Mouse (Mus musculus) heart, postnatal 10 days (tissue): ENCODE data around the gene St3gal2. TPM values are rescaled to one million over a fixed set of nuclear protein-coding genes. Genes with fewer than 3 reads are reported as not detected.

Experiments
- DNase-seq, 2 experiments: peaks; one replicate each; pipeline ENCODE4 v3.0.0; 2021
- intact Hi-C: fragments of 180-260 bp; cut with DNase I; formaldehyde crosslinking; loops from one replicate; pipeline ENCODE4 v1.15.1; 2025
- total RNA-seq, 2 experiments: library from RNA; stranded (reverse); gene quantifications; 2 replicates each; pipeline ENCODE4 v1.2.3; 2021

Gene St3gal2
- 10 to 100 TPM; 34.4 to 45.3 TPM for total RNA-seq

DNA sequence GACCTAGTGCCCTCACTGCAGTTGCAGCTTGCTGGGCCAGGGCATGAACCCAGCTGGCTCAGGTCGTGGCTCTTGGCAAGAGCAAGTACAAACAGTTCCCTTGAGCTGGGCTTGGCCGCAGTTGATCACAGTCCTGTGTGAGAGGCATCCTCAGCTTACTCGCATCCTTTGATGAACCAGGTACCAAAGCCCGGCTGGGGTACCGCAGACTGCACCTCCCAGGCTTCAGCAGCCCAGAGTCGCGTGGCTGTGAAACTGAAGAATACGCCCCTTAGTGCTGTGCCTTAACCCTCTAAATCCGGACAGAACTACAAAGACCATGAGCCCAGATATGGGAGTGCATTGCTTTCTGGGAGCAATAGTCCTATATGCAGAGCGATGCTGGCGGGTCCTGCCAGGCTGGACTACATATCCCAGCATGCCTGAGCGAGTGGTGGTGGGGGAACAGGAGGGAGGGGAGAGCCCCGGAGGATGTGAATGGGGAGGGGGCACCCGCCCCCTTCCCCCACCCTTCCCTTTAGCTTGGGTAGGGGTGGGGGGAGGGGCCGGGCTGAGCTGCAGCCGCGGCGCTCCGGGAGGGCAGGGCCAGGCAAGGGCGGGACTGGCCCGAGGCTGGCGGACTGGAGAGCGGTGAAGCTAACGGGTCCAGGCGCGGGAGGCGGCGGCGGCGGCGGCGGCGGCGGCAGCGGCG is at the start of gene St3gal2:
Gene St3gal2 (plus strand): TSS at position 582 of the 691 bp plus-strand sequence.
- intact Hi-C loops = loop anchor here (1.0 kb wide), 2 partner anchors 10 to 46 kb away; no protein-coding TSS in a partner anchor

DNA sequence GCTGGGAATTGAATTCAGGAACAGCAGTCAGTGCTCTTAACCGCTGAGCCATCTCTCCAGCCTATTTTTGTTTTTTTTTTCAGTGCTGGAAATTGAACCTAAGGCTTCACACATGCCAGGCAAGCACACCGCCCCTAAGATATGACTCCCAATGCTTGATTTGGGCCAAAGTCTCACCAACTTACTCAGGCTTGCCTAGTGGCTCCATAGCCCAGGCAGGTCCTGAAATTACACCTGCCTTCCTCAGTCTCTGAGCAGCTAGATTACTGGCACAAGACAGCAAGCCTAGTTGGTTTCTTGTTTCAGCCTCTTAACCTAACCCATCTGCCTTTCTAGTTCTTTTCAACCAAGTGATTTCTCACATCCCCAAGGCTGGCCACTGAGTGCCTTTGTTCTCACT is 49.2 kb upstream of the St3gal2 start:
- DNase-seq = no peak
- intact Hi-C loops = no loop called here

More for the DNA sequence above, at the start of gene St3gal2:
- peak; percentile 92 to 93 for DNase-seq

- intact Hi-C loops = no loop called here
- DNase-seq = no peak
These were observed 41.9 kb upstream of the St3gal2 start for GRCm38 (mm10) chr8:110877862-110878261.

DNA sequence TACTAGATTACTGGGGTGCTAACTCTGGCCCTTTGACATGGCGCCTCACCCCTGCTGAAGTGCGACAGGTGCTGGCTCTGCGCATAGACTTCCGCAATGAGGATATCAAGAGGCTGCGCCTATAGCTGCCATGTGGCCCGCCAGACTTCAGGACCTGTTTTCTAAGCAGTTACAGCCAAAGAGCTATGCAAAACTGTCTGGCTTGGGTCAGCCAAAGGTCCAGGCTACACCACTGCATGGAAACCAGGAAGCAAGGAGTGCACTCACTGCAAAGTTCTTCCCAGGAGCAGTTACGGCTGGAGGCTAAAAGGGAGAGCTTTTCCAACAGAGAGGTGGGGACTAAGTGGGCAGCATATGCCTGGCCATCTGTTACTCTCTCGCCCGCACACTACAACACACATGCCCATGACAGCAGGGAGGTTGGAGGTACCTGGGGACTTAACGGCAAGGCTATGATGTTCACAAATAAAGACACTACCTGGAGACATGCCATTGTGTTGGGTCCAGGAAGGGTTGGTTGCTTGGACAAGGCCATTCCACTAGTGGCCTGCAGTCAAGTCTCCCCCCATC is 37.9 kb upstream of the St3gal2 start:
- intact Hi-C loops = no loop called here
- DNase-seq = no peak

DNA sequence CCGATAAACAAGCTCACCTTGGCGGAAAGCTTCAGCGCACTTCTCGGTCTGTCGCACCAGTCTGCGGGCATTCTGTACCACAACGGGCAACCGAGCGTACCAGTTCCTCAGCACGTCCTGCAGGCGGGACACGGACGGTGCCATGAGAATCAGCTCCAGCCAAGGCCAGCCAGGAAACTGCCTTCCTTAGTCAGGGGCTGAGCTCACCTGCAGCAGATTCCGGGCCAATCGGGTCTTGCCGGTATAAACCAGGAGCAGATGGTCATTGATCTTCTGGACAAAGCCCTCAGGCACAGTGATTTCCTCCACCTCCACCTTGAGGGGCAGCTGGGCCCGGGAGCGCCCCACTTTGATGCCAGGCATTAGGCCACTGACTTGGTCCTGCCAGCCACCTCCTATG is 35.9 kb upstream of the St3gal2 start:
- intact Hi-C loops = no loop called here
- no peak for DNase-seq

DNA sequence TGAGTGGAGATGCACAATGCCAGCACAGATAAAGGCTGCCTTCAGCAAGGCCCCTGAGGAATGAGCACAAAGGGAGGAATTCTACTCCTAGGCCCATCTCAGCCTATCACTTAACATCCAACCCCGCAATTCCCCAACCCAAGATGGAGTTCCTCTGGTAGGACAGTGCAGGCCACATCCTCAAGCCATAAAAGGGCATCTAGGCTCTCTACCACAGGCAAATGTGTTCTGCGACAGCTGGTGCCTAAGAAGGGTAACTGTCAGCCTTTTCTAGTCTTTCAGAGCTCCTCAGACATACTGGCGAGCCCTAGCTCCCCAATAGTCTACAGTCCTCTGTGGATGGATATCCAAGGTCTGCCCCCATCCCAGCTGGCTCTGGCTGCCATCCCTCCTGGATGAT is 33.1 kb upstream of the St3gal2 start:
- DNase-seq = no peak
- intact Hi-C loops = no loop called here

DNA sequence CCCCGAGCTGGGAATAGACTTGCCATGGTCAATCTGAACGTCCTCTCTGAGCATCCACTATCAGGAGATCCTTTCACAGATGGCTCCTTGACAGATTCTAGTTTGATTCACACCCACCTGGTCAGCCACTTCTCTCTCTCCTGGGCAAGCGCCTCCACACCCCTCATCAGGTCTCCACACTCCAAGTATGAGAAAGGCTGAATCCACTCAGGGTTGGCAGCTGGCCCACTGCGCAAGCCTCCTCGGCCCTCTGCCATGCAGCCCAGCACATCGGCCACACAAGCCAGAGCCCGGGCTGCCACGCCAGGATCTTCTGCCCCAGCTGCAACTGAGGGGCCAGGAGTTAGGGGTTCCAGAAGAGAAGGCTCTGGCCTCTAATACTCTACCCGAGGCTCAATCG is 32.2 kb upstream of the St3gal2 start:
- intact Hi-C loops = no loop called here
- DNase-seq = peak in 1 of 2 experiments; percentile 19

GRCm38 (mm10) chr8:110888441-110888840 is 31.3 kb upstream of the St3gal2 start:
- intact Hi-C loops = no loop called here
- no peak for DNase-seq

DNA sequence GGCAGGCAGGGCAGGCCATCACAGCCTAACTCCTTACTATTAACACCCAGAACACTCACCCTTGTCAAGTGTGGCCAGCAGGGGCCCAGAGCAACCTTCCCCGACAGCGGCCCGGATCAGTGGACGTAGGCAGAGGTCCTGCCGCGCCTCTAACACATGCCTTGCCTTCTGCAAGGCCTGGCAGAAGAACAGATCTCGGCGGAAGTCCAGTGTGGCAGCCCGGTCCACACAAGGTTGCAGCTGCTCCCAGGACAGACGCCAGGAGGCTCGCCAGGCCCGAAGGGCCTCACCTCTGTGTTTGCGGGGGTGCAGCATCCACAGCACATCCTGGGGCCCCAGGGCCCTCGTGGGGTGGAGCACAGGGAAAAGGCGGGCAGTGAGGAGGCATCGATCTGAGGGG is 30.9 kb upstream of the St3gal2 start:
- intact Hi-C loops = no loop called here
- peak in 1 of 2 experiments; percentile 11 for DNase-seq

DNA sequence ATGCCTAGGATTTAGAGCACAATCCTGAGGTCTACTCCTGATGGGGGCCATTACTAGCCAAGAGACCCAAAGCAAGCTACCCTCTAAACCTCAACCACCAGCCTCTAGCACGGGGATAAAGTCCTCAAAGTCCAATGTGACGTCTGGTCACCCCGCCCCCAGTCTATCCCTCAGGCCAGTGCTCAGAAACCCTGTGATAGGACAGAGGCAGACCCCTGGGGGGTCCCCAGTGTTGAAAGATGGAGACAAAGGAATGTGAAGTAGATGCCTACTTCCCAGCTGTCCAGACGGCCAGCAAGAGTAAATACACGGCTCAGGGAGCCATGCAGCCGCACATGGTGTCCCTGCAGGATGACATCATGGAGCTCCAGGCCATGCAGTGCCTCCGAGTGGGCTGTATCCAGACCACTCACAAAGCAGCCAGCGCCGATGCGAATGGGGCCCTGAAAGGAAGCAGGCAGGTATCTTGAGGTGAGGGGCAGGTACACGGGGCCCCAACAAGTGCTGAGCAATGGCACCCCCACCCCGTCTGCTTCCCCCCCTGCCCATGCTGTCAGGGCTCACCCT is 29.7 kb upstream of the St3gal2 start:
- no peak for DNase-seq
- intact Hi-C loops = no loop called here

GRCm38 (mm10) chr8:110892040-110892439 is 27.7 kb upstream of the St3gal2 start:
- intact Hi-C loops = no loop called here
- DNase-seq = no peak

- no peak for DNase-seq
- intact Hi-C loops = no loop called here
These were observed 26.8 kb upstream of the St3gal2 start for GRCm38 (mm10) chr8:110892913-110893312.

- intact Hi-C loops = no loop called here
- DNase-seq = peak in 1 of 2 experiments; percentile 17
These were observed 24.9 kb upstream of the St3gal2 start for GRCm38 (mm10) chr8:110894851-110895250.

DNA sequence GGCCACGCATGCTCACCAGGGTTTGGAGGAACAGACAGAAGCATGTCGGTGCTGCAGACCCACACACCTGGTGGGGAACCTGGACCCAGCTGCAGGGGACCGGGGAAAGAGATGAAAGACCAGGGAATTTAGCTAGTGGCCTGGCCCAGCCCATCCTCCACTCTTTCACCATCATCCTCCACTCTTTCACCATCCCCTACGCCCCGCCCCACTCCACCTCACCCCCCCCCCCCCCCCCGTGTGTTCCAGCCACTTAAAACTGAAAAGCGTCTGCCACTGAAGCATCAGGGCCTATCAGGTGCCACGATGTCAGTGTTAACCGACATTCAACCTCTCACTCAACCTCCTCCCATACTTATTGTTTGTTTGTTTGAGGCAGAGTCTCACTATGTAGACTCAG is 24.5 kb upstream of the St3gal2 start:
- intact Hi-C loops = no loop called here
- DNase-seq = peak in 1 of 2 experiments; percentile 13

- intact Hi-C loops = no loop called here
- no peak for DNase-seq
These were observed 23.9 kb upstream of the St3gal2 start for GRCm38 (mm10) chr8:110895812-110896211.

- intact Hi-C loops = no loop called here
- no peak for DNase-seq
These were observed 22.2 kb upstream of the St3gal2 start for GRCm38 (mm10) chr8:110897495-110897894.

DNA sequence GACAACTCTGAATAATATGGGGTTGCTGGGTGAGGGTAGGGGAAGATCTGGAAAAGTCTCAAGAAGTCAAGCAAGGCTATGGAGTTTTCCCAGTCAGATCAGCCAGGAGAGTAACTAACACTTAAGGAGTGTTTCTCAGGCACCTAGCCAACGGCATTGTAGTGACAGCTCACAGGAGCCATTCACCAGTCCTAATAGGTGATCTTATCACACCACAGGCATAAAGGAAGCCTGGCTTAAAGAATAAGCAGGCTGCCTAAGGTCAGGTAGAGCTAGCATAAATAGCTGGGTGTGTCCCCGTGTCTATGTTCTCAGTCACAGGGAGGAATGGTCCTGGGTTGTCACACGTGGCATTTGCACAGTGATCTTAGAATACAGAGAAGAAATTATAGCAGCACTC is 18.7 kb upstream of the St3gal2 start:
- intact Hi-C loops = loop anchor here (5.0 kb wide), 1 partner anchor 66 kb away; no protein-coding TSS in a partner anchor
- no peak for DNase-seq

- intact Hi-C loops = loop anchor here (5.0 kb wide), 1 partner anchor 65 kb away; no protein-coding TSS in a partner anchor
- peak; percentile 87 to 90 for DNase-seq
These were observed 17.7 kb upstream of the St3gal2 start, which contains the start of gene Fuk for GRCm38 (mm10) chr8:110901839-110902578. TSS of gene Fuk (minus strand) at chr8:110902488.

DNA sequence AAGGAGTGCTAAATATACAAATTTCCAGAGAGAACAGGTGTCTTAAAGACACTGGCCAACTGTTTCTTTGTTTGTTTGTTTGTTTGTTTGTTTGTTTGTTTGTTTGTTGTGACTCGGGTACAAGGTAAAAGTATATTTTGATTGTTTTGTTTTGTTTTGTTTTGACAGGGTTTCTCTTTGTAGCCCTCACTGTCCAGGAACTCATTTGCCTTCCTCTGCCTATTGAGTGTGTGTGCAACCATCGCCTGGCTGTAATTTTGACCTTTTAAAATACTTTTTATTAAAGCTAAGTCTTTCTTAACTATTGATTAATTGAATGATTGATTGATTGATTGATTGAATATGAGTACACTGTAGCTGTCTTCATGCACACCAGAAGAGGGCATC is 17.1 kb upstream of the St3gal2 start:
- intact Hi-C loops = loop anchor here (5.0 kb wide), 1 partner anchor 65 kb away; no protein-coding TSS in a partner anchor
- DNase-seq = no peak

DNA sequence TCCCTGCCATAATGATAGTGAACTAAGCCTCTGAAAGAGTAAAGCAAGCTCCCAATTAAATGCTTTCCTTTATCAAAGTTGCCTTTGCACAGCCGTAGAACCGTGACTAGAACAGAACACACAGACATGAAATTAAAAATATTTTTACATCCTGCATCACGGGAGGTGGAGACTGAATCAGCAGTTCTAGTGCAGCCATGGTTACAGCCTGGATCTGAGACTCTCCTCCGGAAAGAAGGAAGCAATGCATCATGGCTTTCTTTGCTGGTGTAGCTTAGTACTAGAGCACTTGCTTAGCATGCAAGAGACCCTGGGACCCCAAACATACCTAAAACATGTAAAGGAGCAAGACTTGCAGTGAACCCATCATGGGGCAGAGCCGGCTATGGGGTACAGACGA is 14.3 kb upstream of the St3gal2 start:
- no peak for DNase-seq
- intact Hi-C loops = no loop called here

- no peak for DNase-seq
- intact Hi-C loops = no loop called here
These were observed 13.0 kb upstream of the St3gal2 start for GRCm38 (mm10) chr8:110906682-110907081.
